Mouse (Mus musculus) myocyte (in vitro differentiated cells): Measurements from ENCODE around the gene Olfr1128.

ENCODE experiments used
- CEBPB ChIP-seq: IDR thresholded peaks from 2 replicates; pipeline ENCODE4 v1.6.1; 2011; ENCODE audit warnings: mild to moderate bottlenecking, moderate library complexity; ENCODE audit not compliant: poor library complexity, insufficient read depth, severe bottlenecking
- MAX ChIP-seq: IDR thresholded peaks from one replicate; pipeline ENCODE4 v1.6.1; 2011; ENCODE audit warnings: low read depth, mild to moderate bottlenecking, control low read depth
- MYOD1 ChIP-seq, 3 experiments: IDR thresholded peaks; one replicate each; pipeline ENCODE4 v1.6.1; 2011; ENCODE audit warnings: control low read depth in 2 of 3, low read depth in 2 of 3, mild to moderate bottlenecking in 2 of 3, moderate library complexity in 1 of 3; ENCODE audit not compliant: insufficient read length in 2 of 3, control insufficient read depth in 1 of 3
- POLR2A ChIP-seq: IDR thresholded peaks from one replicate; pipeline ENCODE4 v1.6.1; 2011; ENCODE audit warnings: low read depth, mild to moderate bottlenecking, control low read depth, moderate library complexity; ENCODE audit not compliant: insufficient read length
- POLR2AphosphoS2 ChIP-seq: IDR thresholded peaks from one replicate; pipeline ENCODE4 v1.6.1; 2011; ENCODE audit warnings: low read depth, control low read depth; ENCODE audit not compliant: insufficient read length
- TCF12 ChIP-seq: IDR thresholded peaks from one replicate; pipeline ENCODE4 v1.6.1; 2011; ENCODE audit warnings: mild to moderate bottlenecking, control low read depth; ENCODE audit not compliant: poor library complexity, insufficient read depth, severe bottlenecking
- TCF3 ChIP-seq: IDR thresholded peaks from one replicate; pipeline ENCODE4 v1.6.1; 2011; ENCODE audit warnings: low read depth, control low read depth; ENCODE audit not compliant: insufficient read length
- USF1 ChIP-seq: IDR thresholded peaks from one replicate; pipeline ENCODE4 v1.6.1; 2011; ENCODE audit warnings: low read depth, mild to moderate bottlenecking, control low read depth, moderate library complexity

DNA sequence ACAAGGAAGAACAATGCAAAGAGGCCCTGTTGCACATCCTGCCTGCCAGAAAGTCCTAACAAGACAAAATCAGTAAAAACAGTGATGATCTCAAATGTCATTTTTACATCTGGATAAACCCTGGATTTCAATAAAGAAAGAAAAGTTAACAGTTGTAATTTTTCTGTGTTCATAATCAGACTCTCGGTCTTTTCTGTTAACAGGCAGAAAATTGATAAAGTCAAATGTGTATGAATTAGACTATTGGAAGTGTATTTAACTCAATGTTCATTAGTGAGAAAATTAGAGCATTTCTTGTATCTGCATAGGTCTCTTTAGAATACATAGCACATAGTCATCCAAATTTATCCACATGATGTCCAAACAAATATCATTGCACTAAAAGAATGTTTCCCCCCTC is at the start of gene Olfr1128:
- TF ChIP-seq USF1, result no peak
- TF ChIP-seq POLR2A, result no peak
- no peak for TF ChIP-seq POLR2AphosphoS2
- TF ChIP-seq TCF3, result no peak
- TF ChIP-seq MYOD1 (IDR thresholded peaks at IDR 0.05; ENCODE audit: control insufficient read depth in 1 of 3, insufficient read length in 2 of 3, low read depth in 2 of 3), result no peak
- TF ChIP-seq MAX, result no peak
- TF ChIP-seq TCF12, result no peak
- no peak for TF ChIP-seq CEBPB
